Mouse (Mus musculus): Measurements from ENCODE around the gene Fgf12. TPM values are rescaled to one million over a fixed set of nuclear protein-coding genes. Genes with fewer than 3 reads are reported as not detected.

Gene Fgf12
- 0.43 and 0.62 TPM in 2 replicates for polyA plus RNA-seq (2016; fragmentation: Nextera tagmentation; extraction: Ambion mirVana)

- WGBS = under 1% methylated on average over 16 of the region's 16 CpGs
- Histone ChIP-seq H3K4me3 (peak within 1 kb of the TSS; percentile 56), H3K9me3 (replicated peaks) (no peaks in the 10 kb centered on the region), H3K27me3 (ENCODE audit: low read depth, poor library complexity, severe bottlenecking) (peaks cover 4% of the 10 kb centered on the region; the same call in 1 of the 2 replicates), H3K36me3 (no peaks in the 10 kb centered on the region), H3K27ac (no peak within 1 kb of the TSS), H3K4me1 (peaks cover 8% of the 10 kb centered on the region)
- peak; percentile 32 for DNase-seq (ENCODE audit: low spot score)
Measured at GRCm38 (mm10) chr16:28752638-28753118, at the start of gene Fgf12. TSS of gene Fgf12 (minus strand) at chr16:28753068.

GRCm38 (mm10) chr16:28793115-28793514 is 40.2 kb upstream of the Fgf12 start:
- Histone ChIP-seq H3K27me3 (ENCODE audit: low read depth, poor library complexity, severe bottlenecking) (no peaks in the 10 kb centered on the region), H3K9me3 (replicated peaks) (no peaks in the 10 kb centered on the region), H3K4me3 (no peak overlapping the region), H3K4me1 (no peaks in the 10 kb centered on the region), H3K27ac (no peak overlapping the region), H3K36me3 (no peaks in the 10 kb centered on the region)
- 3% methylated on average over 4 of the region's 4 CpGs for WGBS
- DNase-seq (ENCODE audit: low spot score) = peak; percentile 64

DNA sequence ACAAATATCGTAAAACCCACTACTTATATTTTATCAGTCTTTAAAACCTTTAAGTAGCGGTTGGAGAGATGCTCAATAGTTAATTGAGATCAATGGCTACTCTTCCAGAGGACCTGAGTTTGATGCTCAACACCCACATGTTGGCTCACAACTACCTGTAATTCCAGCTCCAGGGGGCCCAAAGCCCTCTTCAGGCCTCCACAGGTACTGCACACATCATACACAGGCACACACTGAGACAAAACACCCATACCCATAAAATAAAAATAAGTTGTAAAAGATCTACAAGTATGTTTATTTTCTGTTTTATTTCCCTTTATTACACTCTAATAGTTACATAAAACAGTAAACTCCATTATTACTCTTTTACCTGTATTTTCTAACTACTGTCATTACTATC is 17.4 kb upstream of the Fgf12 start:
- no peaks in the 10 kb centered on the region for H3K4me1 ChIP-seq
- WGBS = 97% methylated on average over 2 of the region's 2 CpGs
- H3K36me3 ChIP-seq = no peaks in the 10 kb centered on the region

GRCm38 (mm10) chr16:28761417-28761976 is 8.6 kb upstream of the Fgf12 start:
- H3K27me3 ChIP-seq (ENCODE audit: low read depth, poor library complexity, severe bottlenecking) = no peaks in the 10 kb centered on the region
- WGBS = 94% methylated on average over 4 of the region's 4 CpGs
- no peaks in the 10 kb centered on the region for H3K4me1 ChIP-seq
- no peaks in the 10 kb centered on the region for H3K36me3 ChIP-seq
- H3K4me3 ChIP-seq = no peak overlapping the region
- no peaks in the 10 kb centered on the region for H3K9me3 ChIP-seq (replicated peaks)
- H3K27ac ChIP-seq = no peak overlapping the region
- DNase-seq (ENCODE audit: low spot score) = no peak

More for the DNA sequence above, 17.4 kb upstream of the Fgf12 start:
- Histone ChIP-seq H3K27ac (no peak overlapping the region), H3K9me3 (replicated peaks) (no peaks in the 10 kb centered on the region), H3K4me3 (no peak overlapping the region), H3K27me3 (ENCODE audit: low read depth, poor library complexity, severe bottlenecking) (no peaks in the 10 kb centered on the region)
- no peak for DNase-seq (ENCODE audit: low spot score)

GRCm38 (mm10) chr16:28753124-28753917 is 453 bp upstream of the Fgf12 start:
- Histone ChIP-seq H3K27ac (no peak overlapping the region), H3K9me3 (replicated peaks) (no peaks in the 10 kb centered on the region), H3K4me1 (peaks cover 8% of the 10 kb centered on the region), H3K36me3 (no peaks in the 10 kb centered on the region), H3K27me3 (ENCODE audit: low read depth, poor library complexity, severe bottlenecking) (peaks cover 4% of the 10 kb centered on the region; the same call in 1 of the 2 replicates), H3K4me3 (peak overlapping the region; percentile 56)
- peak; percentile 91 for DNase-seq (ENCODE audit: low spot score)
- WGBS = under 1% methylated on average over 33 of the region's 33 CpGs

GRCm38 (mm10) chr16:28734461-28734860 is 18.4 kb downstream of the Fgf12 start:
- H3K27me3 ChIP-seq (ENCODE audit: low read depth, poor library complexity, severe bottlenecking) = no peaks in the 10 kb centered on the region
- H3K27ac ChIP-seq = no peak overlapping the region
- 80% methylated on average over 3 of the region's 3 CpGs for WGBS
- DNase-seq (ENCODE audit: low spot score) = no peak
- no peak overlapping the region for H3K4me3 ChIP-seq
- H3K36me3 ChIP-seq = no peaks in the 10 kb centered on the region
- no peaks in the 10 kb centered on the region for H3K9me3 ChIP-seq (replicated peaks)
- no peaks in the 10 kb centered on the region for H3K4me1 ChIP-seq

GRCm38 (mm10) chr16:28726792-28727191 is 26.1 kb downstream of the Fgf12 start:
- DNase-seq (ENCODE audit: low spot score) = no peak
- Histone ChIP-seq H3K36me3 (no peaks in the 10 kb centered on the region), H3K4me1 (no peaks in the 10 kb centered on the region), H3K27ac (no peak overlapping the region), H3K4me3 (no peak overlapping the region), H3K27me3 (ENCODE audit: low read depth, poor library complexity, severe bottlenecking) (no peaks in the 10 kb centered on the region), H3K9me3 (replicated peaks) (no peaks in the 10 kb centered on the region)
- WGBS = 87% methylated on average over 6 of the region's 6 CpGs

GRCm38 (mm10) chr16:28706623-28707022 is 46.2 kb downstream of the Fgf12 start:
- DNase-seq (ENCODE audit: low spot score) = no peak
- Histone ChIP-seq H3K27me3 (ENCODE audit: low read depth, poor library complexity, severe bottlenecking) (no peaks in the 10 kb centered on the region), H3K36me3 (no peaks in the 10 kb centered on the region), H3K4me3 (no peak overlapping the region), H3K4me1 (no peaks in the 10 kb centered on the region), H3K27ac (no peak overlapping the region), H3K9me3 (replicated peaks) (no peaks in the 10 kb centered on the region)
- 70% methylated on average over 3 of the region's 3 CpGs for WGBS

DNA sequence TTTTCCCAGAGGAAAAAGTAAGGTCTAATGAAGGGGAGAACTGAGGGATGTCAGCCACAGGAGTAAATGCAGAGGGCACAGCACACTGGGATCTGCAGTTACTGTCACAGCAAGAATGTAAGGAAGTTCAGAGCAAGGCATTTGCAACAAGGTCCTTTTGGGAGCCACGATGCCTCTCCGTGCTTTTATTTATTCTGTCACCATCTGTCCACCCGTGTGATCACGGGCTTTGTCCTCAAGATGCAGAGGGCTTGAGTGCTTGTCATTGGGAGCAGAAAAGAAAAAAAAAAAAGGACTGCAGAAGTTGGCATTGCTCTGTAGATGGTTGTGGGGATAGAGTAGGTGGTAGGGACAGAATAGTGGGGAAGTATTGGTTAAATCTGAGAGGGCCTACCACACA is 52.5 kb downstream of the Fgf12 start:
- H3K4me3 ChIP-seq = no peak overlapping the region

DNA sequence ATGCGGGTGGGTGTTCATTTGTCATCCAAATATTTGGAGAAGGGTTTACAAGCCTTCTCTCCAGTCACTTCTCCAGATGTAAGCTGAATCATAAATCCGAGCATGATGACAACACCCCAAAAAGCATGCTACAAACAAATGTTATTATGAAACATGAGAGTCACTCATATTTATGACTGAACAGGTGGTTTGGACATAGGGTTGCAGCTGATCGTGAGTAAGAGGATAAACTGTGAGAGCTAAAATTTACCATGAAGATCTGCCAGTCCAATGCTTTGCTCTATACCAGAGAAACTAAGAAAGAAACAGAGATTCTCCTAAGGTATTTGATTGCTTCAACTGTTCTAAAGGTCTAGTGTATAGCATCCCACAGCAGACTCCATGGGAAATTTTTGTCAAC is 56.0 kb downstream of the Fgf12 start:
- H3K27me3 ChIP-seq (ENCODE audit: low read depth, poor library complexity, severe bottlenecking) = no peaks in the 10 kb centered on the region
- no peaks in the 10 kb centered on the region for H3K9me3 ChIP-seq (replicated peaks)
- no peak for DNase-seq (ENCODE audit: low spot score)
- H3K4me3 ChIP-seq = no peak overlapping the region
- no peaks in the 10 kb centered on the region for H3K36me3 ChIP-seq
- H3K4me1 ChIP-seq = peaks cover 7% of the 10 kb centered on the region; the same call in 1 of the 2 replicates
- 85% methylated on average over 3 of the region's 3 CpGs for WGBS
- H3K27ac ChIP-seq = no peak overlapping the region

More for the DNA sequence above, 52.5 kb downstream of the Fgf12 start:
- no peaks in the 10 kb centered on the region for H3K9me3 ChIP-seq (replicated peaks)
- no peaks in the 10 kb centered on the region for H3K4me1 ChIP-seq
- no peaks in the 10 kb centered on the region for H3K27me3 ChIP-seq (ENCODE audit: low read depth, poor library complexity, severe bottlenecking)
- DNase-seq (ENCODE audit: low spot score) = no peak
- 89% methylated on average over 4 of the region's 4 CpGs for WGBS
- H3K27ac ChIP-seq = no peak overlapping the region
- no peaks in the 10 kb centered on the region for H3K36me3 ChIP-seq

DNA sequence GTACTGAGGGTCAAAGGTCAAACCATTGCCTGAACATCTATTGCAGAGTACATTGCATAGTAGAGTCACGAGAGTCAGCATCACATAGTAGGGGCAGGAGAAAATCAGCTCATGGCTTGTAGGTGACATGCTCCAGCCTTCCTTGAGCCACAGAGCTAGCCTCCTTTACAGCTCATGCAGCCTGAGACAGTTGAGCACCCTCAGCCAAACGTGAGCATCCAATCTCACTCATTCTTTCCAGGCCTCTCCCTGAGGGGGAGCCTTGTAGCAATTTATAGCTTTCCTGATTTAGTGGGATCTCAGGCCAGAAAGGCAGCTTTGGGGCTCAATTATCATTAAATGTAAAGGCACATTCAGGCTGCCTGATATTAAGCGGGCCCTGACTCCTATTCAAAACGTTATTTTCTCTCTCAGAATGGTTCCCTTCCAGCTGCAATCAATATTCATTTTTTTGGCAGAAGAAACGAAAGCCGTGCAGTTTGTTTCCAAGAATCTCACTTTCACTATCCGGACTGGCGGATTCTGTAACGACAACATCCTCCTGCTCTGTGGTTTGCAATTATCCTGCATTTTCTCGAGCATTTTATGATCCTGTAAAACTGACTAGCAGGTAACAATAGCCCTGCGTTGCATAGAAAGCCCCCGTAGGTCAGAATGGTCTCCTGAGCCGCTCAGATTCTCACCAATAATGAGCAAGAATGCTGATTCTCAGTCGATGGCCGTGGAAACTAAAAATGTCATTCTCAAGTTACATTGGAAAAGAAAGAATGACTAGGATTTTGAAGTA is 58.6 kb downstream of the Fgf12 start:
- H3K9me3 ChIP-seq (replicated peaks) = no peaks in the 10 kb centered on the region
- H3K27me3 ChIP-seq (ENCODE audit: low read depth, poor library complexity, severe bottlenecking) = no peaks in the 10 kb centered on the region
- H3K4me3 ChIP-seq = no peak overlapping the region
- WGBS = 63% methylated on average over 15 of the region's 15 CpGs
- H3K36me3 ChIP-seq = no peaks in the 10 kb centered on the region
- no peak overlapping the region for H3K27ac ChIP-seq
- H3K4me1 ChIP-seq = peaks cover 7% of the 10 kb centered on the region; the same call in 1 of the 2 replicates
- DNase-seq (ENCODE audit: low spot score) = no peak

GRCm38 (mm10) chr16:28688861-28689385 is 63.9 kb downstream of the Fgf12 start:
- H3K36me3 ChIP-seq = no peaks in the 10 kb centered on the region
- DNase-seq (ENCODE audit: low spot score) = no peak
- H3K27ac ChIP-seq = no peak overlapping the region
- H3K9me3 ChIP-seq (replicated peaks) = no peaks in the 10 kb centered on the region
- 90% methylated on average over 9 of the region's 9 CpGs for WGBS
- no peak overlapping the region for H3K4me3 ChIP-seq
- H3K4me1 ChIP-seq = peaks cover under 1% of the 10 kb centered on the region; the same call in 1 of the 2 replicates
- H3K27me3 ChIP-seq (ENCODE audit: low read depth, poor library complexity, severe bottlenecking) = no peaks in the 10 kb centered on the region
